Mouse (Mus musculus) frontal cortex, postnatal 36 days (tissue): ENCODE measurements around the gene Map4k3.

Experiments used
- DNase-seq, 2 experiments: peaks; one replicate each; pipeline ENCODE4 v3.0.0; 2022; ENCODE audit warnings: low spot score in 2 of 2

Gene Map4k3

DNA sequence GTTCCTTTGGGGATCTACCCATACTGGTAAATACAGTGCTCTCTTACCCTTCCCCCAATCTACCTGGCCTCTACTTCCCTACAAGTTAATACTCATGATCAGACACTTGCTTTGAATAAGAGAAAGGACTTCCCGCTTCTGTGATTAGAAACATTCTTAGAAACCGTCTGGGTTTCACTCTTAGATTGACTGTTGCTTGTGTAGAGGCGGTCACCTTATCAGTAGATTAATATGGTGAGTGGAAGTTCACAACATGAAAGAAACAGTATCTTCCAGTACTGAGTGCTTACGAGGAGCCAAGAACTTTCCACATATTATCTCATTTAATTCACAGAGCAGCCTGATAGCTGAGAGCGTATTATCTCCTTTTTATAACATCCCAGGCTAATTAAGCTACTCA is 1.5 kb upstream of the Map4k3 start:
- DNase-seq: no peak

DNA sequence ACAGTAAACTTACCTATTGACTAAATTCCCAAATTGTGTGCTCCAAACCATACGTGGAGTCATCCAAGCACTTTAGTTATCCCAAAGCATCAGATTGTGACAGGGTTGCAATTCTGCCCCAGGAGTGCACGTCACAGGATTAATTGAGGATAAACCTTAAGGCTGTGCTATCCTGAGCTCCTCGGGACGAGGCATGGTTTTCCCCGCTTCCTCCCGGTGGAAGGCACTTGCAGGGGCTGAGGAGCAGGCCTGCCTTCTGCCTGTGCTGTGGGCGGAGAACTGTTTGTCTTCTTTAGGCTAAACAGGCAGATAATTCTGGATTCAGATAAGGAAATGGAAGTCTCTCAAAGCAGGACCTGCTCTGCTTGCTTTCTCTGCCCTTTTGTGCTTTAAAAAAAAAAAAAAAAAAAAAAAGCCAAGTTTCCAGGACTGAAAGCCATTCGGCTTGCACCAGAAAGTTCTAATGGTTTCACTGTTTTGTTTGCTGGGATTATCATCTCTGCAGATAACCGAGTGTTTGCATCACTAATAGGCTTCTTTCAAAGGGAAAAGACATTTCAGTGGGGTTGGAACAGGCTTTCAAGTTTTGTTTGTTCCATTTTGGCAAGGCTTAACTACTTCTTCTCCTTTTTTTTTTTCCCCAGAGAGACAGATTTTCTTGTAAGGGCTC is 930 bp upstream of the Map4k3 start:
- DNase-seq: no peak

DNA sequence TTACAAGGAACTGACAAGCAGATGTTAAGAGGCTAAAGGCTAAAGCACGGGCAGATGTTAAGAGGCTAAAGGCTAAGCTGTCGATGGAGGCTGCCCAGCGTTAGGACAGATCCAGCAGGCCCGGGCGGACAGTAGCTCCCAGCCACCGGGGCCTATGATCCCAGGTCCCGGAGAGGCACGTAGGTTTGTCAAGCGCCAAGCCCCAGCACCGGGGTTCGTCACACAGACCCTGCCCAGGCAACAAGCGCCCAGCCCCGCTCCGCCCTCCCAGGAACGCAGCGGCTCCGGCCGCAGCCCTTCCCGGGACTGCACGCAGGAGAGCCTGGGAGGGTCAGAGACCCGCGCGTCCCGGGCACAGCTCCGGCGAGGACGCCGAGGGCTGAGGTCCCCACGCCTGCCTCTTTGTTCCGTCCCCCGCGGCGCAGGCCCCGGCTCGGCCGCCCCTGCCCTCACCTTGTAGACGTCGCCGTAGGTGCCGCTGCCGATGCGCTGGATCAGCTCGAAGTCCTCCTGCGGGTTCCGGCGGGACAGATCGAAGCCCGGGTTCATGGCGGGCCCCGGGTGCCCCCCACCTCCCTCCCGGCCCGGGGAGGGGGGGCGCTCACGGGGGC is 839 bp downstream of the Map4k3 start:
- DNase-seq: peak in 1 of 2 experiments; percentile 44

DNA sequence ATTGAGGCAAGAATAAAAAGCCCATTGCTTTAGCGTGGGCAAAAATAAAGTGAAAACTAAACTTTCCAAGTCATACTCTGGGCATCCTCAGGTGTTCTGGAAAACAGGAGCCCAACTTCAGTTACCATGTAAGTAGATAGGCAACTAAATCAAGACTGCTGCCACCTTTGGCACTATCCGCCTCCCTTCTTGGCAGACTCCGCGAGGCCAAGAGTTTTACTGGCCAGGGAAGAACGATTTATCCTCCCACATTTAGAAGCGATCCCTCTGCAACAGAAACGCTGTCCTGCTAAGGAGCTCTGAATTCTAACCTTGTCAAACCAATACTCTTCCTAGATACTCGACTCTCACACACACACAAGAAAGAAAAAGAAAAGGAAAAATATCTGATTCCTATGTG is 1.5 kb downstream of the Map4k3 start:
- DNase-seq: no peak

DNA sequence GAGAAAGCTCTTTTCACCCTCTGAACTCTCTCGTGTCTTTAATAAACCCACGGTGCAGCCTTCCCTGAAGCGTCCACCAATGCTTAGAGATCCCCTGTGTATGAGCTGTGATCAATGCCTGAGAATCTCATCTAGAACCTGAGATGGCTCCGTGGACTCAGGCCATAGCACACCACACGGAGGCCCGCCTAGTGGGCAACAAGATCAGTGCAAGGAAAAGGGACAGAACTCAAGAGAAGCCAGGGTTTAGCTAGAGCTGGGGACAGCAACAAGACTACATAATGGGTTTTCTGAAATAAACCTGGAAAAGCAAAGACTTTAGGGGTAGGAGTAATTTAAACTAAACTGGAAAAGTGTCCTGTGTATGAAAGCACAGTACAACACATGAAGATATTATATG is 5.2 kb downstream of the Map4k3 start:
- no peak for DNase-seq

DNA sequence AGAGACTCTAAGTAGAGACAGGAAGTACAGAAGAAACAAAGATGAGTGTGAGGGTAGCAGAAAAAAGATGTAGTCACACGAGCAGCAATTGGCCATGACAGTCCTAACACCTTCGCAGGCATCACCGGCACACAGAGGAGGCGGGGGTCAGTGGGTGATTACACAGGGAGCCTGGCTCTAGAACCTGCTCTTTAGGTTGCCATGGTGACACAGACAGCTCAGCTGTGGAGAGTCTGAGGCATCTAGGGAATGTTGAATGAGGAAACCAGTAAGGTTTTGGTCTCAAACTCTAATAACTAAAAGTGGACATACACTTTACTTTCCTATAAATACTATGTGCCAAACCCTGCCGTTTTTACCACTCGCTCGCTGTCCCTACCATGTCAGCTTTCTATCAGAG is 6.6 kb downstream of the Map4k3 start:
- no peak for DNase-seq

DNA sequence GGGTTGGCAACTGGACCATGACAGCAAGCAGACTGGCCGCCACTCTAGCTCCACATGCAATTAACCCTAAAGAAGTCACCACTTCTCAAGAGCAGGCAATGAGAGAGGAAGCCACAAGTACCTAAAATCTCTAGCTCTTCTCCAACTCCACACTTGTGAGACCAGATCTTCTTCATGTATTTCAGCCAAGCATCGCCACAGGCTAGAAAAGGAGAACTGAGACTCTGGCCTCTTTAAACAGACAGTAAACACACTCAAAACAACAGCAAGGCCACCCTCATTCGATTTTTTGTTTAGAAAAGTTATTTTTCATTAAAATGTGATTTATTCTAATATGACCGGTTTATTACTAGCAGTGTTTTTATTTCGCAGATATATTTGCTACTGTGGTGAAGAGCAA is 9.0 kb downstream of the Map4k3 start:
- DNase-seq: no peak

DNA sequence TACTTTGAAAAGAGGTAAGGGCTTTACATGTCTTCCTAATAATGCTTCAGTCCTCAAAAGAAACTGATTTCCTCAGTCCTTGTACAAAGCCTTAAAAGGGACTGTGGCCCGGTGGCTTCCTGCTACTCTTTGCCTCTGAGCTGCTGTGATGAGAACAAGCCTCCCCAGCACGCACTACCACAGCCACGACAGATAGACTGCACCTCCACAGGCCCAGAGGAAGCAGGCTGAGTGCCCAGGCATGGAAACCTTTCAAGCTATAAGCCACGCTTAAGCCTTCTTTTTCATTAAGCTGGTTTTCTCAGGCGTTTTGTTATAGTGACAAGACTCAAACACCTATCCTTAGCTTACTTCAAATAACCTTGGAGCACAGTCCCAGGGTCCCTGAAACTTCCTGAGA is 10.0 kb downstream of the Map4k3 start:
- no peak for DNase-seq

DNA sequence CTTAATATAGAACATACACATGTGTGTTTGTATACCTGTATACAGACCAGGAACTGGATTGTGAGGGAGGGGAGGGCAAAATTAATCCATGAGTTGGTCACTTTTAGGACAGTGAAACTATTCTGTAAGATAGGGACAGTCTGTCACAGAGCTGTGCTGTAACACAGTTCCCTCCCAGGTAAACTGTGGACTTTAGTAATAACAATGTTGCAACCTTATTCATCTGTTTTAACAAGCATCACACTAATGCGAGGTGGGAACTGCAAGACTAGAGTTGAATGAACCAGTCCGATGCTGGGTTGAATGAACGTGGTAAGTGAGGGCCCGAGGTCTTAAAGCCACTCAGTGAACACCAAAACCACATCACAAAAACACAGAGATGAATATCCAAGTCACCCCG is 14.7 kb downstream of the Map4k3 start:
- no peak for DNase-seq

DNA sequence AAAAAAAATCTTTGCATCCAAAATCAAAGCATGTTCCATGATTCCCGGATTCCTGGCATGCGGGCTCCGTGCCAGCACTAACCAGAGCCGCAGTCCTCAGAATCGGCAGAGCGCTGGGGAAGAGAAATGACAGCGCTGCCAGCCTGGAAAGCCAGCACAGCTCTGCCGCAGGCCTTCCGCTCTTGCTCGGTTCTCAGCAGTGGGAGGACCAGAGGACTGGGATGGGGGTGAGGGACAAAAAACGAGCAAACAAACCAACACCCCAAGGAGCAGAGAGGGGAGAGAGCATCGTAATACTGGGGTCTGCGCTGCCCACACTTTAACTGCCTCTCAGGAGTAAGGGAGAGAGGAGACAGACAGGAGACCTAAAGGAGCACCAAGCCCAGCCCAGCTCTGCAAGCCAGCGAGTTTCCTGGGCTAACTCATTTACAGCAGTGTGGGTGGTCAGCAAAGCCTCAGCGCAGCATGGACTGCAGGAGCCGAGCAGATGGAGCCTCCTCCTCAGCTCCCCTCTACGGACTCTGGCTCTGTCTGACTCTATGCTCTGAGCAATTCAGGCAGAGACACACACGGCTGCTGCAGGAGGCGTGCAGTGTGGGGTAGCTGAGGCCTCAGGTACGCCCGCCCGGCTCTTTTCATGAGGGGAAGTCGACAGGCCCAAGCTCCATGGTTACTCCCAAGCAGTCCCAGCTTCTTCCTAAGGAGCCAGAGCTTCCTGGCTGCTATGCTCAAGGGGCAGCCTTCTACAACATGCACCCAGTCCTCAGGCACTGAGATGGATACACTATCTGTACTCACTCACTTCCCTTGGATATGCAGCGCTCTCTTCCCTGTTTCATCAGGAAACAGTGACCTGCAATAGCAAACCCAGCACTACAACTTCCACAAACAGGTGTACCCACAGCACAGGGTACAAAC is 18.1 kb downstream of the Map4k3 start:
- peak; percentile 75 to 84 for DNase-seq

DNA sequence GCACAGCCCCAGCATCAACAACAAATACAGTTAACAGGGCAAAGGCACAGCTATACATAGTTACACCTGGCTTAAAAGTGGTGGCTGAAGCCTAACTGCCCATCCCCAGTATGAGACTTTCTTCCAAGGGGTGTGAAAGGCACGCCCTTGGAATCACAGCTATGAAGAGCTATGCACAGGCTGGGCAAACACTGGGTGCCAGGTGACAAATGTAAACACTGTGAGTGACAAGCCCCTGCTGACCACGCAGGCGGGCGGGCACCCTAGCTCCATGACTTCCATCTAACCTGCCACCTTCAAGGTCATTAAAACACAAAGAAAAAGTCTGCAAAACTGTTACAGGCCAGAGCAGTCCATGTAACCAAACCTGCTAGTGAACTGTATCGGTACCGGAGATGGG is 19.5 kb downstream of the Map4k3 start:
- DNase-seq: no peak

DNA sequence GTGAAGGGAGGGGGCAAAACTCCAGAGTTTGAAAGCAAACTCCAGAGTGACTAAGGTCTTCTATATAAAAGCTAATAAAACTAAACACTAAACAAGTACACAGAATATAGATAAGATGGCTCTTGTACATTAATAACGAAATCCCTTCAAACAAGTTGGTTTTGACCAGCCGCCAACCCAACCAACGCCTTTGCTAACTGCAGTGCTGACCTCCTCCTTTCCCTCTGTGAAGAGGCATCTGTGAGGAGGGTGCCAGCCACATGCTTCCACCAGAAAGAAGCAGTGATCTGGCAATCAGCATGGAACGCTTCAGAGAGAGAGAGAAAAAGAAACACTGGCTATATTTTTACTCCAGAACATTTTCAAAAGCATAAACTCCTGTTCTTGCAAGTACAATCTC is 21.1 kb downstream of the Map4k3 start:
- DNase-seq: peak in 1 of 2 experiments; percentile 48

DNA sequence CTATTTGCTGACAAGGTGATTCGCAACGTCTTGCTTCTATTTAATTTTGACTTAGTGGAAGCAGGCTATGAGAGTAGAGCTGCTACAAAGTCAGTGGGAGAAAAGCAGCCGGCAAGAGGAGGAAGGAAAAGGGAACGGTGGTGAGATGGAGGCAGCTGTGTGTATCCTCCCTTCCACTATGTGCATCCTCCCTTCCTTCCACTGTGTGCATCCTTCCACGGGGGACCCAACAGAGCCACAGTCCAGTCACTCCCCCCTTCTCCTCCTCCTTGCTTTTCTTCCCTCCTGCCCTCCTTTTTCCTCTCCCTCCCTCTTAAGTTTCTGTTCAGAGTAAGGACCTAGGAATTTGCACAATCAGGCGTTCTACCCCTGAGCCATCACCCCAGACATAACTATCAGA is 21.7 kb downstream of the Map4k3 start:
- no peak for DNase-seq

DNA sequence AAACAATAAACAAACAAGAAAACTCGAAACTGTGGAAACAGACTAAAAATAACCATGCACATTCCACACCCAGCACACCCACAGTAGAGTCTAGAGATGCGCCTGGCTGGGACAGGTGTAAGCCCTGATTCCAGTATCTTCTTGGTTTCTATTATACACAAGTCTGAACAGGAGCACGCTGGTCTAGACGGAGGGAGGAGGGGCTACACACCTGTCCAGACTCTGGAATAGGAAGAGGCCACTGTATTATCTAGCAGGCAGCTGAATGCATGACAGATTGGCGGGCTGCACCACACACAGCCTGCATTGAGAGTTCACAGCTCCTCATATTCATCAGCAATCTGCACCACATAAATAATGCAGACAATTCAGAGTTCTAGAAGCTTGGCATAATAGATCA is 26.6 kb downstream of the Map4k3 start:
- no peak for DNase-seq

DNA sequence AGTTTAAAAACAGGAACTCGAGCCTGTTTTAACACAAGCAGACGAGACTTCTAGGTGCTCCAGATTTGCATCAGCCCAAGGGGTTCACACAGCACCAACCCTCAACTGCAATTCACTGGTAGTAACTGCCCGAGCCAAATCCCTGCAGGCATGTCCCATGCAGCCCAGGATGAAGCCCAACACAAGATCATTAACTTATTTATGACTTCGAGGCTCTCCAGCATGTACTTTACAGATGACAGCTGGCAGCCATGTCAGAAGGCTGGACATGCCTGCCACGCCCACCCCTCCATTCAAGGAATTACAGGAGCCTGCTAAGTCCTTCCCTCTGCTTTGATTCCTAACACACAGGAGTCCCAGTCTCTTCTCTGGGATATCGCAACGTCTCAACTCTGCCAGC is 29.4 kb downstream of the Map4k3 start:
- DNase-seq: no peak

DNA sequence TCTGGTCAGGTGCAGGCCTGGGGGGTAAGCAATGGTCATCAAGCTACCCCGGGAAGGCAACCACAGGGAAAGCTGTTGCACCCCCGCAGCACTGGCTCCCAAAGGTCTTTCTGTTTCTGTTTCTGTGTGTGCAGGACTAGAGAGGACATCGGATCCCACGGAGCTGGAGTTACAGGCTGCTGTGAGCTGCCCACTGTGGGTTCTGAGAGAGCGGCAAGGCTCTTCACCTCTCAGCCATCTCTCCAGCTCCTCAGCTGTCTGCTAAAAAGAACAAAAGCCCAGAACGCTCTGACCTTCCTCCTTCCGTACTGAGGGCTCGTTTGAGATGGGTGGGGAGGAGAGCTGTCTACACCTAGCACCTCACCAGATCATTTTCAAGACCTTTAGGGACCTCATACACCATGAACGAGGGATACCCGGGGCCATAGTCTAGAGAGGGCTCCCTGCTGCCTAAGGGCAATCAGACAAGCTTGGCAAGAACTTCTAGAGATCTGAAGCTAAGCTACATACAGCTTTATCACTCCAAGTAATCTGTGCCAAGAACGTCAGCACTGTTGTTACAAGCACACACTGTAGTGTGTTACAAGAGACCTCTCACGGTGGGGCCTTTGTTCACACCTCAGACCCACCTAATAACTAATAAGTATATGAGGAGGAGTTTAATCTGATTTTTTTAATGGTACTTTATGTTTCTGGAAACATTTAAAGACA is 29.9 kb downstream of the Map4k3 start:
- DNase-seq: no peak

DNA sequence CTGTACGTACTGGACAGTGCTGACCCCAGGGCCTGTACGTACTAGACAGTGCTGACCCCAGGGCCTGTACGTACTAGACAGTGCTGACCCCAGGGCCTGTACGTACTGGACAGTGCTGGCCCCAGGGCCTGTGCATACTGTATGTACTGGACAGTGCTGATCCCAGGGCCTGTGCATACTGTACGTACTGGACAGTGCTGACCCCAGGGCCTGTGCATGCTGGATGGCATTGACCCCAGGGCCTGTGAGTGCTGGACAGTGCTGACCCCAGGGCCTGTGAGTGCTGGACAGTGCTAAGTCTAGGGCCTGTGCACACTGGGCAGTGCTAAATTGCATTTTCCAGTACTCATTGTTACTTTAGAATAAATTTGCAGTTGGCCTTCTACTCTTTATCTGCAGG is 31.3 kb downstream of the Map4k3 start:
- DNase-seq: no peak

DNA sequence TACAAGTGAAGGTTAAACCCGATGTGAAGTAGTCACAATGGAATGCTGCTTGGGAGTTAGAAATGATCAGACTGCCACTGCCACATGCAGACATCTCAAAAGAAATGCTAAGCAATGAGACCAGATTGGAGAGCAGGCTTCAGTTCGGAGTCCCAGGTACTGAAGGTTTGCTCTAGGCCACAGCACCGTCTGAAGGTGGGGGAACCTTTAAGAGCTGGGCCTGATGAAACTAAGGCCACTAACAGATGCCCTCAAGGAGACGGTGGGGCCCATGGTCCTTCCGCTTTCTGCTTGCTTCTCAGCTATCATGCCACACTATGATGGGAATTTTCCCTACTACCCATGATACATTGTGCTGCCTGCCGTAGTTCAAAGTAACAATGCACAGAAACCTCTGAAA is 32.1 kb downstream of the Map4k3 start:
- DNase-seq: no peak

DNA sequence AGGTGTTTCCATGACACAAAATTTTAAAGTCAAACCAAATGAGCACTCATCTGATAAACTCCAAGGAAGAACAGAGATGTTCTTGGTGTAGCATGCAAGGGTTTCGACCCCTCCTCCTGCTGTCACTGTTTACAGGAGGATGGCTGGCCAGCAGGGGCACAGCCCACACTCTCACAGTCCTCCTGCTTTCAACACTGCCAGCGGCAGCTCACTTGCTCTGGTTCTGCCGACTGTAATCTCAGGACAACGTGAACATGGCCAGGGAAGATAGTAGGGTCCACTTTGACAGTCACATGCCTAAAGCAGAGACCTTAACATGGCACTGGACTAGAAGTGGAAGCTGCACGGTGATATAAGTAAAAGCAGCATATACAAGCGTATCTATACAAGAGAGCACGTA is 34.6 kb downstream of the Map4k3 start:
- no peak for DNase-seq

DNA sequence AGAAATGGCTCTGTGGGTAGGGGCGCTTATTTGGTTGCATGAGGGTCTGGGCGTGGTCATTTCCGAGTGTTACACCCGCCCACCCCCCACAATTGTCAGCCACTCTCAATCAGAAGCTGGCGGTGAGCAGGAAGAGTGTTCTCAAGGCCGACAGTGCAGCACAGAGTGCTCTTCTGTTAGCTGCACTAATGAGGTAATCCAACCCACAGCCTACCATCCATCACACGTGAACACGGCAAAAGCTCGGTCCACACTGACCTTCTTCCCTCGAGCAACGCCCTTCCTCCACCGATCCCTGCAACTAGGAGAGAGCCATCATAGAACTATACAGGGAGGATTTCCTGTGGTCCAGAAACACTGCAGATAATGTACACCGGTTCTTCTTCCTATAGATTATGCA is 36.1 kb downstream of the Map4k3 start:
- DNase-seq: no peak

DNA sequence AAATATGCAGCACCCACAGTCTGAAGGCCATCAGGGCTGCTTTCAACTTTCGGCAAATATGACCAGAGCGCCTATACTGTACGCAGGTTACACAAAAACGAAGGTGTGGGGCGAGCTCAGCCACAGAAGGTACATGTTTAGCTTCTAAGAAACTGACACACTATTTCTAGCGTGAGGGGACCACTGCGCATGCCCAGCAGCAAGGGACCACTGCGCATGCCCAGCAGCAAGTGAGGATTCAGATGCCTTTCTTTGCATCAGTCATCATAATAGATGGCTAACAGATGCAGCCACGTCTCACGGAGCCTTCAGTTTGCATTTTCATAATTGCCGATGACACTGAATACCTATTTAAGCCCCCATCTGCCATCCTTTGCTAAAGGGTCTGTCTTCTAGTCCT is 39.6 kb downstream of the Map4k3 start:
- no peak for DNase-seq

DNA sequence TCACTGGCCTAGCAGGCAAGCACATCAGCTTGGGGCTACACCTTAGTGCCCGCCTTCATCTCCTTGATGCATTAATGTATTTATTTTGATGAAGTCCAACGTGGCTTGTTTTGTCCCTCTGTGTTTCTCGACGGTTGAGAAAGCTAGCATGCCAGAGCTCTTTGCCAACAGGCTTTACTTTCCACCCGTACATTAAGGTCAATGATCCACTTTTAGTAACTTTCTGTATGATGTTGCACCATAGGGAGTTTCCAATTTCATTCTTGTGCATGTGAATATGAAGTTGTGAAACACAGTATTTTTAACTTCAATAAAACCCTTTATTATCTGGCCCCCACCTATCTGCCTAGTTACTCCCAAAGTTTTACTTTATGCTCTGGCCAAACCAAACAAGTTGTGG is 42.2 kb downstream of the Map4k3 start:
- DNase-seq: no peak
